Mouse (Mus musculus): ENCODE measurements around the gene Olfr1288. TPM values are rescaled to one million over a fixed set of nuclear protein-coding genes. Genes with fewer than 3 reads are reported as not detected.

Olfr1288 gene
- not detected in 2 replicates for polyA plus RNA-seq (2012; ENCODE audit: insufficient read depth, low replicate concordance)

DNA sequence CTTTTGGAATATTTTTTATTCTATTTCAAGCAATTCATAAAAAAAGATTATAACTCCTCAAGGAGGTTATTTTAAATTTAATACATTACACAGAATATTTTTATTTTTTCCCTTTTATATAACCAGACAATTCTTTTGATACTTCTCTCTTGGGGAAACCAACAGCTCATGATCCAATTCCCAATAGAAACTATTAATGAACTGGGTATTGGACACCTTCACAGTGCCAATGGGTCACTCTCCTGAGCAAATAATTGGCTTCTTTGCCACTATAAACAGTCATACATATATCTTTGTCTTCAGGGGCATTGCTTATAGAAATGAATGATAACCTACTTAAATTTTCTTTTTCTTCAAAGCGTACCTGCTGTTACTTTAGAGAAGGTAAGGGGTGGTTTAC is at the start of gene Olfr1288:
Gene Olfr1288, plus strand, starts transcription at position 301 of the 400 bp plus-strand sequence.
- no peaks in the 10 kb centered on the region for H3K4me1 ChIP-seq
- no peaks in the 10 kb centered on the region for H3K27me3 ChIP-seq (replicated peaks)
- H3K36me3 ChIP-seq (replicated peaks; ENCODE audit: low read length), result no peaks in the 10 kb centered on the region
- H3K9me3 ChIP-seq, result 0 out of 2 replicates have a peak, but pooled peaks cover 6% of the 10 kb centered on the region
- H3K4me3 ChIP-seq (replicated peaks), result no peak within 1 kb of the TSS
- TF ChIP-seq FLI1 (IDR thresholded peaks at IDR 0.05; ENCODE audit: low read length) (no peak), GATA1 (IDR thresholded peaks at IDR 0.05; ENCODE audit: borderline replicate concordance, low read length) (no peak)

DNA sequence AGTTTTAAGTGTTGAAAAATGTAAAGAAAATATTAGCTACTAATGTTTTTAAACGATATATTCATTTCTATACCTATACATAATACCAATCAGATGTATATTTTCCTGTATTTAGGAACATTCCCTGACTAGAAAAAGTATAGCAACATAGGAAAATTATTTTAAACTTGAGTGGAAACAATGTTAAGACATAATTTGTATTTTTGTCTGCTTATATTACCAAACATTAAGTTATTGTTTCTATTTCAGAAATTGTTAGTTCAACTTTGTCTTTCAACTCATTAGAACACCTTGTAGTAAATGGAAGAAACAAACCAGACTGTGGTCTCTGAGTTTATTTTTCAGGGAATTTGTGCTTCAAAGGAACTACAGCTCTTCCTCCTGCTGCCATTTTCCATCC is 25.1 kb upstream of the Olfr1288 start, which contains the start of gene Olfr1287:
Gene Olfr1287, plus strand, starts transcription at position 301 of the 400 bp plus-strand sequence.
- no peaks in the 10 kb centered on the region for H3K9me3 ChIP-seq
- TF ChIP-seq GATA1 (IDR thresholded peaks at IDR 0.05; ENCODE audit: borderline replicate concordance, low read length), result no peak
- no peak for TF ChIP-seq FLI1 (IDR thresholded peaks at IDR 0.05; ENCODE audit: low read length)
- no peak within 1 kb of the TSS for H3K4me3 ChIP-seq (replicated peaks)
- H3K27me3 ChIP-seq (replicated peaks), result no peaks in the 10 kb centered on the region
- no peaks in the 10 kb centered on the region for H3K4me1 ChIP-seq
- no peaks in the 10 kb centered on the region for H3K36me3 ChIP-seq (replicated peaks; ENCODE audit: low read length)

DNA sequence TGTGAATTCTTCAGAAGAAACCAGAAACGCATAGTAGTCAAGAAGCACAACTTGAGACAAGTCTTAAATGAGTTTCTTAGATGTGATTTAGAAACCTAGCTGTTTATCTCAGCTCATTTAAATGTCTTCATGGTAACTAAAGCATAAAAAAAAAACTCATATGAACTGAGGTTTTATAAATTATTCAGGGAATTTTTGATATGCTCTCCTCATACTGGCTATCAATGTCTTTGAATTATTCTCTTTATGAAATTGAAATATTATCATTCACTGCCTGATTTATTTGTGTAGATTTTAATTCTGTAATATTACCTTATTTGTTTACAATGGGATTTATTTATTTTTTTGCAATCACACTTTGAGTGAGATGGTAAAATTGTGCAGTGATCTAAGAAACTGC is 6.6 kb downstream of the Olfr1288 start, which contains the start of gene Olfr1289:
Gene Olfr1289, plus strand, starts transcription at position 301 of the 400 bp plus-strand sequence.
- H3K9me3 ChIP-seq, result no peaks in the 10 kb centered on the region
- H3K4me3 ChIP-seq (replicated peaks), result no peak within 1 kb of the TSS
- H3K27me3 ChIP-seq (replicated peaks), result no peaks in the 10 kb centered on the region
- H3K4me1 ChIP-seq, result no peaks in the 10 kb centered on the region
- H3K36me3 ChIP-seq (replicated peaks; ENCODE audit: low read length), result no peaks in the 10 kb centered on the region
- TF ChIP-seq GATA1 (IDR thresholded peaks at IDR 0.05; ENCODE audit: borderline replicate concordance, low read length), result no peak
- no peak for TF ChIP-seq FLI1 (IDR thresholded peaks at IDR 0.05; ENCODE audit: low read length)

DNA sequence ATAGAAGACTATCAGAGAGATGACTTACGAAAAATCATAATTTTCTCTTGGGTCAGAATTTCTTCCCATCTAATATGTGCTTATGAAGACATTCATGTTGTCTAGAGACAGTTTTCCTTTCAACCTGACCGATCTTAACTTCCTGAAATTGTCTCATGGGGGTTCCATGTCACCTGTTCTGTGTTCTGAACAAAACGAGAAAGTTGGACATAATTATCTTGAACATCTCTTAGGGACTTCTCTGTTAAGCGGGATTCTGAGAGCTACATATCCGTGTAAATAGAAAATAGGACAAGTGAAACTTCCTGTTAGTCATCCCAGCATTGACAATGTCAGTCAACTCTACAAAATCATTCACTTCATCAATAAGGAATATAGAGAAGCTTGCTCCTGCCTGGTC is 19.8 kb downstream of the Olfr1288 start, which contains the start of gene Olfr1290:
Gene Olfr1290, minus strand, starts transcription at position 101 of the 400 bp plus-strand sequence.
- no peaks in the 10 kb centered on the region for H3K36me3 ChIP-seq (replicated peaks; ENCODE audit: low read length)

DNA sequence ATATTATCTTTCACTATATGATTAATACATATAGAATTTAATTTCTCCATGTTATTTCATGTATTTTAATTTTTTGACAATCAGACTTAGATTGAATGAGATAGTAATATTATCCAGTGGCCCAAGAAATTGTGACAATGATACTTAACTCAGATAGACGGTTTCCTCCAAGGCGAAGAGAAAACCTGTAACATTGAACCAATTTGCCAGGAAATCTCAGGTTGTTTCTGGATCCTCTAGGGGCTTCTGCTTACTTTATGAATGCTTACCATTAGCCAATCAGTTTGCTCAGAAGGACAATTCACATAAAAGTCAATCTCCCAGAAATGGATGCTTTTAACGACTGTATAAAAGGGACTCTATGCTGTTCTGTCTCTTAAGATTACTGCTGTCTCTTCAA is 23.0 kb downstream of the Olfr1288 start, which contains the start of gene Olfr1291-ps1:
Gene Olfr1291-ps1, plus strand, starts transcription at position 301 of the 400 bp plus-strand sequence.
- H3K27me3 ChIP-seq (replicated peaks), result no peaks in the 10 kb centered on the region
- 0 out of 2 replicates have a peak, but pooled peaks cover 4% of the 10 kb centered on the region for H3K9me3 ChIP-seq
- no peak for TF ChIP-seq FLI1 (IDR thresholded peaks at IDR 0.05; ENCODE audit: low read length)
- TF ChIP-seq GATA1 (IDR thresholded peaks at IDR 0.05; ENCODE audit: borderline replicate concordance, low read length), result no peak
- no peaks in the 10 kb centered on the region for H3K4me1 ChIP-seq
- no peaks in the 10 kb centered on the region for H3K36me3 ChIP-seq (replicated peaks; ENCODE audit: low read length)
- no peak within 1 kb of the TSS for H3K4me3 ChIP-seq (replicated peaks)

More for the DNA sequence above, 19.8 kb downstream of the Olfr1288 start, which contains the start of gene Olfr1290:
- H3K27me3 ChIP-seq (replicated peaks), result no peaks in the 10 kb centered on the region
- no peaks in the 10 kb centered on the region for H3K4me1 ChIP-seq
- TF ChIP-seq FLI1 (IDR thresholded peaks at IDR 0.05; ENCODE audit: low read length) (no peak), GATA1 (IDR thresholded peaks at IDR 0.05; ENCODE audit: borderline replicate concordance, low read length) (no peak)
- 0 out of 2 replicates have a peak, but pooled peaks cover 4% of the 10 kb centered on the region for H3K9me3 ChIP-seq
- no peak within 1 kb of the TSS for H3K4me3 ChIP-seq (replicated peaks)

DNA sequence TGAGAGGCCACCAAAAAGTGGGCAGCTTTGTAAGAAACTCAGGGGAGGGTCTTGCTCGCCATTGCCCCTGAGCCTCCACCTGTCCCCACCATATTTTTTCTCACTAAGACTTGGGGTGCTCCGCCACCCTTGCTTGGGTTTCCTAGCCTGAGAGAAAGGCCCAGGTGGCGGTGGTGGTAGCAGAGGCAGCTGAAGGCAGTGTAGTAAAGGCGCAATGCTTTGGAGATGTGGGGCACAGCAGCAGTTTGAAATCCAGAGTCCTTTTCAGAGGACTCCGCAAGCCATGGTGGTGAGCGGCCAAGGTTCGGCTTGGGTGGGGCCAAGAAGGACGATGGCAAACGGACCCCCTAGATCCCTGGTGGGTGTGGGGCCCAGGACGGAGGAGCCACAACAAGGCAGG is 43.5 kb downstream of the Olfr1288 start:
- Histone ChIP-seq H3K36me3 (replicated peaks; ENCODE audit: low read length) (no peaks in the 10 kb centered on the region), H3K4me3 (replicated peaks) (no peak overlapping the region), H3K9me3 (peaks cover 20% of the 10 kb centered on the region), H3K4me1 (no peaks in the 10 kb centered on the region), H3K27me3 (replicated peaks) (no peaks in the 10 kb centered on the region)
- TF ChIP-seq FLI1 (IDR thresholded peaks at IDR 0.05; ENCODE audit: low read length) (no peak), GATA1 (IDR thresholded peaks at IDR 0.05; ENCODE audit: borderline replicate concordance, low read length) (no peak)

DNA sequence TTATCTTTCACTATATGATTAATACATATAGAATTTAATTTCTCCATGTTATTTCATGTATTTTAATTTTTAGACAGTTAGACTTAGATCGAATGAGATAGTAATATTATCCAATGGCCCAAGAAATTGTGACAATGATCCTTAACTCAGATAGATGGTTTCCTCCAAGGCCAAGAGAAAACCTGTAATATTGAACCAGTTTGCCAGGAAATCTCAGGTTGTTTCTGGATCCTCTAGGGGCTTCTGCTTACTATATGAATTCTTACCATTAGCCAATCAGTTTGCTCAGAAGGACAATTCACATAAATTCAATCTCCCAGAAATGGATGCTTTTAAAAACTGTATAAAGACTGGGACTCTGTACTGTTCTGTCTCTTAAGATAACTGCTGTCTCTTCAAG is 51.0 kb downstream of the Olfr1288 start, which contains the start of gene Olfr1293-ps:
Gene Olfr1293-ps, plus strand, starts transcription at position 301 of the 400 bp plus-strand sequence.
- Histone ChIP-seq H3K27me3 (replicated peaks) (no peaks in the 10 kb centered on the region), H3K9me3 (peaks cover 17% of the 10 kb centered on the region), H3K4me3 (replicated peaks) (no peak within 1 kb of the TSS), H3K4me1 (no peaks in the 10 kb centered on the region), H3K36me3 (replicated peaks; ENCODE audit: low read length) (no peaks in the 10 kb centered on the region)
- TF ChIP-seq GATA1 (IDR thresholded peaks at IDR 0.05; ENCODE audit: borderline replicate concordance, low read length), result no peak
- no peak for TF ChIP-seq FLI1 (IDR thresholded peaks at IDR 0.05; ENCODE audit: low read length)

Other genes starting within 250 kb of the Olfr1288 start
- gene 4930430A15Rik, start 244.5 kb upstream of the Olfr1288 start, polyA plus RNA-seq (2012; ENCODE audit: insufficient read depth, low replicate concordance), result not detected in 2 replicates
- not detected in 2 replicates for gene Olfr1275, start 238.8 kb upstream of the Olfr1288 start, polyA plus RNA-seq (2012; ENCODE audit: insufficient read depth, low replicate concordance)
- 1.2 TPM in 1 of 2 replicates, not detected in the other for gene Olfr1276, start 219.6 kb upstream of the Olfr1288 start, polyA plus RNA-seq (2012; ENCODE audit: insufficient read depth, low replicate concordance)
- gene Olfr1277, start 200.0 kb upstream of the Olfr1288 start, polyA plus RNA-seq (2012; ENCODE audit: insufficient read depth, low replicate concordance), result not detected in 2 replicates
- not detected in 2 replicates for gene Olfr1278, start 184.0 kb upstream of the Olfr1288 start, polyA plus RNA-seq (2012; ENCODE audit: insufficient read depth, low replicate concordance)
- gene Olfr1279, start 173.5 kb upstream of the Olfr1288 start, polyA plus RNA-seq (2012; ENCODE audit: insufficient read depth, low replicate concordance), result not detected in 2 replicates
- not detected in 2 replicates for gene Olfr1280, start 160.1 kb upstream of the Olfr1288 start, polyA plus RNA-seq (2012; ENCODE audit: insufficient read depth, low replicate concordance)
- not detected in 2 replicates for gene Olfr1281, start 147.6 kb upstream of the Olfr1288 start, polyA plus RNA-seq (2012; ENCODE audit: insufficient read depth, low replicate concordance)
- gene Olfr1282, start 138.0 kb upstream of the Olfr1288 start, polyA plus RNA-seq (2012; ENCODE audit: insufficient read depth, low replicate concordance), result not detected in 2 replicates
- not detected in 2 replicates for gene Olfr1283, start 107.3 kb upstream of the Olfr1288 start, polyA plus RNA-seq (2012; ENCODE audit: insufficient read depth, low replicate concordance)
- gene Olfr1284, start 98.6 kb upstream of the Olfr1288 start, polyA plus RNA-seq (2012; ENCODE audit: insufficient read depth, low replicate concordance), result not detected in 2 replicates
- not detected in 2 replicates for gene Olfr1286, start 51.0 kb upstream of the Olfr1288 start, polyA plus RNA-seq (2012; ENCODE audit: insufficient read depth, low replicate concordance)
- gene Olfr1287, start 25.0 kb upstream of the Olfr1288 start, polyA plus RNA-seq (2012; ENCODE audit: insufficient read depth, low replicate concordance), result not detected in 2 replicates
- not detected in 2 replicates for gene Olfr1289, start 6.7 kb downstream of the Olfr1288 start, polyA plus RNA-seq (2012; ENCODE audit: insufficient read depth, low replicate concordance)
- not detected in 2 replicates for gene Olfr1290, start 19.7 kb downstream of the Olfr1288 start, polyA plus RNA-seq (2012; ENCODE audit: insufficient read depth, low replicate concordance)
- gene Olfr1291-ps1, start 23.1 kb downstream of the Olfr1288 start, polyA plus RNA-seq (2012; ENCODE audit: insufficient read depth, low replicate concordance), result not detected in 2 replicates
- not detected in 2 replicates for gene Olfr1293-ps, start 51.1 kb downstream of the Olfr1288 start, polyA plus RNA-seq (2012; ENCODE audit: insufficient read depth, low replicate concordance)
- gene Olfr1294, start 66.2 kb downstream of the Olfr1288 start, polyA plus RNA-seq (2012; ENCODE audit: insufficient read depth, low replicate concordance), result not detected in 2 replicates
- gene Olfr1295, start 95.6 kb downstream of the Olfr1288 start, polyA plus RNA-seq (2012; ENCODE audit: insufficient read depth, low replicate concordance), result not detected in 2 replicates
- gene Olfr1297, start 152.4 kb downstream of the Olfr1288 start, polyA plus RNA-seq (2012; ENCODE audit: insufficient read depth, low replicate concordance), result not detected in 2 replicates
- not detected in 2 replicates for gene Olfr1298, start 175.1 kb downstream of the Olfr1288 start, polyA plus RNA-seq (2012; ENCODE audit: insufficient read depth, low replicate concordance)
- not detected in 2 replicates for gene Olfr1299, start 187.3 kb downstream of the Olfr1288 start, polyA plus RNA-seq (2012; ENCODE audit: insufficient read depth, low replicate concordance)